Mouse (Mus musculus) stomach, embryonic 14.5 days (tissue): ENCODE measurements around the gene Mob3b. TPM values are rescaled to one million over a fixed set of nuclear protein-coding genes. Genes with fewer than 3 reads are reported as not detected.

ENCODE experiments used
- ATAC-seq: fragments of 200-750 bp; cut with Nextera tagmentation; 2 replicates; pipeline ENCODE4 v1.8.0; 2017; ENCODE audit warnings: low read depth, moderate TSS enrichment; ENCODE audit not compliant: insufficient number of reproducible peaks, insufficient read depth, low FRiP score
- H3K27ac ChIP-seq: fragments of 300-500 bp; sonication (generic); 2 replicates; pipeline ENCODE4 v1.5.1; 2014; ENCODE audit warnings: mild to moderate bottlenecking, low read length, moderate library complexity, mixed read lengths
- H3K27me3 ChIP-seq: fragments of 300-500 bp; sonication (generic); 2 replicates; pipeline ENCODE4 v1.6.1; 2014; ENCODE audit warnings: low read length, control low read depth, mixed read lengths; ENCODE audit not compliant: control insufficient read depth, insufficient read depth
- H3K36me3 ChIP-seq: fragments of 300-500 bp; sonication (generic); 2 replicates; pipeline ENCODE4 v1.6.1; 2014; ENCODE audit warnings: mild to moderate bottlenecking, control low read depth, low read length, moderate library complexity, mixed read lengths; ENCODE audit not compliant: control insufficient read depth, insufficient read depth
- H3K4me1 ChIP-seq: fragments of 300-500 bp; sonication (generic); 2 replicates; pipeline ENCODE4 v1.6.1; 2014; ENCODE audit warnings: low read length, control low read depth, mixed read lengths; ENCODE audit not compliant: control insufficient read depth, insufficient read depth
- H3K4me2 ChIP-seq: fragments of 300-500 bp; sonication (generic); replicated peaks from 2 replicates; pipeline ENCODE4 v1.6.1; 2014; ENCODE audit warnings: low read depth, low read length, control low read depth
- H3K4me3 ChIP-seq: fragments of 300-500 bp; sonication (generic); 2 replicates; pipeline ENCODE4 v1.5.1; 2014; ENCODE audit warnings: low read depth, low read length, control low read depth
- H3K9ac ChIP-seq: fragments of 300-500 bp; sonication (generic); replicated peaks from 2 replicates; pipeline ENCODE4 v1.6.1; 2014; ENCODE audit warnings: low read depth, mild to moderate bottlenecking, control low read depth, low read length, moderate library complexity, mixed read lengths
- H3K9me3 ChIP-seq: fragments of 300-500 bp; sonication (generic); 2 replicates; pipeline ENCODE4 v1.6.1; 2016; ENCODE audit warnings: low read depth, low read length, control low read depth; ENCODE audit not compliant: control insufficient read depth
- WGBS: fragments of 180-500 bp; shearing (Covaris S2); extraction: QIAGEN DNeasy Blood & Tissue Kit; methylation state at CpG from one replicate; pipeline ENCODE4 v1.1.7; 2014; 5-methylcytosine and 5-hydroxymethylcytosine counted together
- polyA plus RNA-seq: library from polyadenylated mRNA; unstranded; fragments of >200 nt; fragmentation: Nextera tagmentation; extraction: Ambion mirVana; gene quantifications from 2 replicates; pipeline ENCODE4 v1.2.1, GENCODE M21; 2014

The Mob3b gene
- polyA plus RNA-seq, 1 experiment from 2014 or later = 23.6 TPM

- Histone ChIP-seq H3K36me3 (no peaks in the 10 kb centered on the region), H3K4me2 (peak overlapping the region; percentile 83), H3K9me3 (no peaks in the 10 kb centered on the region), H3K9ac (peak overlapping the region; percentile 73), H3K27ac (peak overlapping the region; percentile 92), H3K4me1 (peaks cover 5% of the 10 kb centered on the region; the same call in 1 of the 2 replicates), H3K4me3 (peak overlapping the region; percentile 68), H3K27me3 (no peaks in the 10 kb centered on the region)
- under 1% methylated on average over 26 of the region's 26 CpGs for WGBS
- peak; percentile 68 for ATAC-seq
Observed at GRCm38 (mm10) chr4:35156149-35156611, 1.1 kb downstream of the Mob3b start.

GRCm38 (mm10) chr4:35155132-35155922 is 2.0 kb downstream of the Mob3b start:
- Histone ChIP-seq H3K27me3 (no peaks in the 10 kb centered on the region), H3K4me2 (peak overlapping the region; percentile 83), H3K4me3 (peak overlapping the region; percentile 68), H3K4me1 (peaks cover 5% of the 10 kb centered on the region; the same call in 1 of the 2 replicates), H3K9me3 (no peaks in the 10 kb centered on the region), H3K9ac (peak overlapping the region; percentile 73), H3K27ac (peak overlapping the region; percentile 92), H3K36me3 (no peaks in the 10 kb centered on the region)
- peak; percentile 43; the same call in 1 of the 2 replicates for ATAC-seq
- 17% methylated on average over 20 of the region's 20 CpGs for WGBS

GRCm38 (mm10) chr4:35154051-35154450 is 3.2 kb downstream of the Mob3b start:
- Histone ChIP-seq H3K9ac (no peak overlapping the region), H3K9me3 (no peaks in the 10 kb centered on the region), H3K27me3 (no peaks in the 10 kb centered on the region), H3K4me1 (peaks cover 5% of the 10 kb centered on the region; the same call in 1 of the 2 replicates), H3K36me3 (no peaks in the 10 kb centered on the region), H3K27ac (no peak overlapping the region), H3K4me2 (no peak overlapping the region), H3K4me3 (no peak overlapping the region)
- WGBS = 28% methylated on average over 3 of the region's 3 CpGs
- no peak for ATAC-seq

- WGBS = 86% methylated on average over 4 of the region's 4 CpGs
- Histone ChIP-seq H3K27ac (no peak within 1 kb of the TSS), H3K27me3 (no peaks in the 10 kb centered on the region), H3K36me3 (no peaks in the 10 kb centered on the region), H3K9ac (no peak within 1 kb of the TSS), H3K4me3 (no peak within 1 kb of the TSS), H3K4me1 (peaks cover 5% of the 10 kb centered on the region; the same call in 1 of the 2 replicates), H3K4me2 (no peak within 1 kb of the TSS), H3K9me3 (no peaks in the 10 kb centered on the region)
- no peak for ATAC-seq
Observed at GRCm38 (mm10) chr4:35151756-35152155, 5.5 kb downstream of the Mob3b start, which contains the start of gene Ifnk. Gene Ifnk, plus strand, starts transcription at chr4:35152056.

GRCm38 (mm10) chr4:35150706-35151105 is 6.6 kb downstream of the Mob3b start:
- 71% methylated on average over 3 of the region's 3 CpGs for WGBS
- Histone ChIP-seq H3K27me3 (no peaks in the 10 kb centered on the region), H3K9ac (no peak overlapping the region), H3K9me3 (no peaks in the 10 kb centered on the region), H3K27ac (no peak overlapping the region), H3K4me3 (no peak overlapping the region), H3K4me1 (peaks cover 5% of the 10 kb centered on the region; the same call in 1 of the 2 replicates), H3K4me2 (no peak overlapping the region), H3K36me3 (no peaks in the 10 kb centered on the region)
- no peak for ATAC-seq

- Histone ChIP-seq H3K9me3 (no peaks in the 10 kb centered on the region), H3K36me3 (no peaks in the 10 kb centered on the region), H3K4me3 (no peak overlapping the region), H3K27me3 (no peaks in the 10 kb centered on the region), H3K27ac (no peak overlapping the region), H3K9ac (no peak overlapping the region), H3K4me2 (no peak overlapping the region), H3K4me1 (0 out of 2 replicates have a peak, but pooled peaks cover 9% of the 10 kb centered on the region)
- ATAC-seq = no peak
- 90% methylated on average over 4 of the region's 4 CpGs for WGBS
Observed at GRCm38 (mm10) chr4:35148326-35148725, 9.0 kb downstream of the Mob3b start.

GRCm38 (mm10) chr4:35146597-35146996 is 10.7 kb downstream of the Mob3b start:
- H3K9me3 ChIP-seq = no peaks in the 10 kb centered on the region
- no peak for ATAC-seq
- 0 out of 2 replicates have a peak, but pooled peaks cover 11% of the 10 kb centered on the region for H3K4me1 ChIP-seq
- no peak overlapping the region for H3K9ac ChIP-seq
- H3K27ac ChIP-seq = no peak overlapping the region
- H3K4me2 ChIP-seq = no peak overlapping the region
- 73% methylated on average over 5 of the region's 5 CpGs for WGBS
- no peaks in the 10 kb centered on the region for H3K27me3 ChIP-seq
- no peaks in the 10 kb centered on the region for H3K36me3 ChIP-seq
- no peak overlapping the region for H3K4me3 ChIP-seq

GRCm38 (mm10) chr4:35145726-35146125 is 11.6 kb downstream of the Mob3b start:
- H3K27ac ChIP-seq = no peak overlapping the region; the same call in 1 of the 2 replicates
- H3K36me3 ChIP-seq = no peaks in the 10 kb centered on the region
- no peaks in the 10 kb centered on the region for H3K9me3 ChIP-seq
- H3K27me3 ChIP-seq = no peaks in the 10 kb centered on the region
- no peak overlapping the region for H3K4me2 ChIP-seq
- no peak overlapping the region for H3K9ac ChIP-seq
- 0 out of 2 replicates have a peak, but pooled peaks cover 11% of the 10 kb centered on the region for H3K4me1 ChIP-seq
- WGBS = 81% methylated on average over 10 of the region's 10 CpGs
- no peak overlapping the region for H3K4me3 ChIP-seq
- ATAC-seq = no peak
